Mouse (Mus musculus) midbrain, embryonic 10.5 days (tissue): ENCODE measurements around the gene Cryzl2. TPM values are rescaled to one million over a fixed set of nuclear protein-coding genes. Genes with fewer than 3 reads are reported as not detected.

Experiments
- DNase-seq: peaks from one replicate; pipeline ENCODE4 v3.0.0-alpha.2; 2017; ENCODE audit warnings: low spot score
- H3K27ac ChIP-seq: fragments of 300-500 bp; sonication (generic); replicated peaks from 2 replicates; pipeline ENCODE4 v1.5.1; 2016; ENCODE audit warnings: mild to moderate bottlenecking
- H3K27me3 ChIP-seq: fragments of 300-500 bp; sonication (generic); 2 replicates; pipeline ENCODE4 v1.6.1; 2016; ENCODE audit warnings: low read depth, mild to moderate bottlenecking; ENCODE audit not compliant: poor library complexity, severe bottlenecking
- H3K36me3 ChIP-seq: fragments of 300-500 bp; sonication (generic); 2 replicates; pipeline ENCODE4 v1.6.1; 2016; ENCODE audit warnings: mild to moderate bottlenecking, moderate library complexity
- H3K4me1 ChIP-seq: fragments of 300-500 bp; sonication (generic); 2 replicates; pipeline ENCODE4 v1.6.1; 2016
- H3K4me3 ChIP-seq: fragments of 300-500 bp; sonication (generic); 2 replicates; pipeline ENCODE4 v1.5.1; 2016; ENCODE audit warnings: mild to moderate bottlenecking, moderate library complexity
- H3K9me3 ChIP-seq: fragments of 300-500 bp; sonication (generic); replicated peaks from 2 replicates; pipeline ENCODE4 v1.6.1; 2016; ENCODE audit warnings: mild to moderate bottlenecking
- WGBS: fragments of 180-500 bp; shearing (Covaris S2); methylation state at CpG from one replicate; pipeline ENCODE4 v1.1.7; 2016; 5-methylcytosine and 5-hydroxymethylcytosine counted together
- polyA plus RNA-seq: library from polyadenylated mRNA; unstranded; fragments of >200 nt; fragmentation: Nextera tagmentation; extraction: Ambion mirVana; gene quantifications from 2 replicates; pipeline ENCODE4 v1.2.1, GENCODE M21; 2016

The Cryzl2 gene
- 6.4 and 7.3 TPM in 2 replicates for polyA plus RNA-seq

GRCm38 (mm10) chr1:157458421-157459208, at the start of gene Cryzl2:
Cryzl2 (plus strand) TSS chr1:157458577.
- Histone ChIP-seq H3K36me3 (no peaks in the 10 kb centered on the region), H3K4me1 (peaks cover 32% of the 10 kb centered on the region), H3K9me3 (no peaks in the 10 kb centered on the region), H3K27me3 (peaks cover 15% of the 10 kb centered on the region), H3K27ac (peak within 1 kb of the TSS; percentile 88), H3K4me3 (peak within 1 kb of the TSS; percentile 52)
- DNase-seq, result peak; percentile 92
- WGBS, result 1% methylated on average over 28 of the region's 29 CpGs

GRCm38 (mm10) chr1:157409648-157410047, 48.7 kb upstream of the Cryzl2 start:
- peaks cover 9% of the 10 kb centered on the region for H3K36me3 ChIP-seq
- peak overlapping the region; percentile 98; the same call in 1 of the 2 replicates for H3K4me3 ChIP-seq
- H3K9me3 ChIP-seq, result no peaks in the 10 kb centered on the region
- DNase-seq, result no peak
- 85% methylated on average over 2 of the region's 2 CpGs for WGBS
- H3K27ac ChIP-seq, result no peak overlapping the region
- H3K27me3 ChIP-seq, result no peaks in the 10 kb centered on the region
- peaks cover 41% of the 10 kb centered on the region for H3K4me1 ChIP-seq

GRCm38 (mm10) chr1:157410937-157411336, 47.4 kb upstream of the Cryzl2 start:
- peaks cover 20% of the 10 kb centered on the region for H3K36me3 ChIP-seq
- H3K27ac ChIP-seq, result peak overlapping the region; percentile 96; the same call in 1 of the 2 replicates
- WGBS, result 11% methylated on average over 8 of the region's 8 CpGs

GRCm38 (mm10) chr1:157411341-157411710, 47.1 kb upstream of the Cryzl2 start:
- DNase-seq, result no peak
- H3K9me3 ChIP-seq, result no peaks in the 10 kb centered on the region
- peaks cover 53% of the 10 kb centered on the region for H3K4me1 ChIP-seq
- H3K27me3 ChIP-seq, result no peaks in the 10 kb centered on the region
- H3K36me3 ChIP-seq, result peaks cover 22% of the 10 kb centered on the region
- H3K4me3 ChIP-seq, result peak overlapping the region; percentile 98
- peak overlapping the region; percentile 96 for H3K27ac ChIP-seq
- 2% methylated on average over 4 of the region's 4 CpGs for WGBS

More at GRCm38 (mm10) chr1:157410937-157411336, 47.4 kb upstream of the Cryzl2 start:
- DNase-seq, result no peak
- Histone ChIP-seq H3K27me3 (no peaks in the 10 kb centered on the region), H3K4me1 (peaks cover 52% of the 10 kb centered on the region), H3K4me3 (peak overlapping the region; percentile 98), H3K9me3 (no peaks in the 10 kb centered on the region)

- Histone ChIP-seq H3K4me3 (peak overlapping the region; percentile 98), H3K27ac (peak overlapping the region; percentile 96), H3K36me3 (peaks cover 25% of the 10 kb centered on the region), H3K9me3 (no peaks in the 10 kb centered on the region), H3K27me3 (no peaks in the 10 kb centered on the region), H3K4me1 (peaks cover 53% of the 10 kb centered on the region)
- WGBS, result under 1% methylated on average over 82 of the region's 85 CpGs
- DNase-seq, result peak; percentile 77
Measured at GRCm38 (mm10) chr1:157411711-157412380, 46.5 kb upstream of the Cryzl2 start.

- Histone ChIP-seq H3K4me3 (peak within 1 kb of the TSS; percentile 98), H3K9me3 (no peaks in the 10 kb centered on the region), H3K4me1 (peaks cover 56% of the 10 kb centered on the region), H3K27ac (peak within 1 kb of the TSS; percentile 96), H3K27me3 (no peaks in the 10 kb centered on the region), H3K36me3 (peaks cover 34% of the 10 kb centered on the region)
- under 1% methylated on average over 62 of the region's 62 CpGs for WGBS
- peak; percentile 96 for DNase-seq
Measured at GRCm38 (mm10) chr1:157412454-157413369, 45.7 kb upstream of the Cryzl2 start, which contains the start of gene Rasal2. Rasal2 (minus strand) TSS chr1:157412595.

GRCm38 (mm10) chr1:157415771-157416170, 42.6 kb upstream of the Cryzl2 start:
- peaks cover 61% of the 10 kb centered on the region for H3K36me3 ChIP-seq
- 75% methylated on average over 3 of the region's 3 CpGs for whole genome bisulfite sequencing
- no peak overlapping the region for H3K4me3 ChIP-seq
- DNase-seq, result no peak
- peaks cover 42% of the 10 kb centered on the region for H3K4me1 ChIP-seq
- no peaks in the 10 kb centered on the region for H3K9me3 ChIP-seq
- H3K27me3 ChIP-seq, result no peaks in the 10 kb centered on the region
- H3K27ac ChIP-seq, result no peak overlapping the region

- no peak for DNase-seq
- Histone ChIP-seq H3K9me3 (no peaks in the 10 kb centered on the region), H3K4me3 (no peak overlapping the region), H3K4me1 (peaks cover 33% of the 10 kb centered on the region), H3K27me3 (no peaks in the 10 kb centered on the region), H3K36me3 (peaks cover 61% of the 10 kb centered on the region), H3K27ac (no peak overlapping the region)
- WGBS, result 89% methylated on average over 2 of the region's 2 CpGs
Measured at GRCm38 (mm10) chr1:157416628-157417027, 41.7 kb upstream of the Cryzl2 start.

GRCm38 (mm10) chr1:157417414-157417813, 41.0 kb upstream of the Cryzl2 start:
- Histone ChIP-seq H3K9me3 (no peaks in the 10 kb centered on the region), H3K36me3 (peaks cover 61% of the 10 kb centered on the region), H3K4me1 (peaks cover 31% of the 10 kb centered on the region), H3K27ac (no peak overlapping the region; the same call in 1 of the 2 replicates), H3K27me3 (no peaks in the 10 kb centered on the region), H3K4me3 (no peak overlapping the region)
- DNase-seq, result no peak
- WGBS, result 75% methylated on average over 3 of the region's 3 CpGs

GRCm38 (mm10) chr1:157417861-157418260, 40.5 kb upstream of the Cryzl2 start:
- no peaks in the 10 kb centered on the region for H3K27me3 ChIP-seq
- no peak for DNase-seq
- H3K4me3 ChIP-seq, result no peak overlapping the region
- 56% methylated on average over 7 of the region's 7 CpGs for WGBS
- H3K27ac ChIP-seq, result no peak overlapping the region; the same call in 1 of the 2 replicates
- H3K9me3 ChIP-seq, result no peaks in the 10 kb centered on the region
- H3K4me1 ChIP-seq, result peaks cover 31% of the 10 kb centered on the region
- H3K36me3 ChIP-seq, result peaks cover 61% of the 10 kb centered on the region

GRCm38 (mm10) chr1:157425741-157426427, 32.5 kb upstream of the Cryzl2 start:
- Histone ChIP-seq H3K4me3 (no peak overlapping the region), H3K4me1 (no peaks in the 10 kb centered on the region), H3K9me3 (no peaks in the 10 kb centered on the region), H3K36me3 (no peaks in the 10 kb centered on the region), H3K27ac (no peak overlapping the region), H3K27me3 (no peaks in the 10 kb centered on the region)
- DNase-seq, result no peak
- WGBS, result 78% methylated on average over 8 of the region's 8 CpGs

GRCm38 (mm10) chr1:157426933-157427332, 31.4 kb upstream of the Cryzl2 start:
- DNase-seq, result no peak
- H3K4me1 ChIP-seq, result no peaks in the 10 kb centered on the region
- WGBS, result 84% methylated on average over 1 of the region's 1 CpGs

More at GRCm38 (mm10) chr1:157426933-157427332, 31.4 kb upstream of the Cryzl2 start:
- H3K27me3 ChIP-seq, result no peaks in the 10 kb centered on the region
- no peaks in the 10 kb centered on the region for H3K9me3 ChIP-seq
- no peak overlapping the region for H3K27ac ChIP-seq
- no peak overlapping the region for H3K4me3 ChIP-seq
- no peaks in the 10 kb centered on the region for H3K36me3 ChIP-seq
